Mouse (Mus musculus) R1 (cell line): ENCODE data around the gene Ireb2.
"Not testable (repeated sequence)": the region's sequence is repeated elsewhere in the genome, so short reads cannot be mapped to it uniquely, and the experiment has no call there.

Experiments used
- DNase-seq: peaks from one replicate; pipeline ENCODE4 v3.0.0-alpha.2; 2018; ENCODE audit warnings: low read depth, low spot score

Ireb2 gene

DNA sequence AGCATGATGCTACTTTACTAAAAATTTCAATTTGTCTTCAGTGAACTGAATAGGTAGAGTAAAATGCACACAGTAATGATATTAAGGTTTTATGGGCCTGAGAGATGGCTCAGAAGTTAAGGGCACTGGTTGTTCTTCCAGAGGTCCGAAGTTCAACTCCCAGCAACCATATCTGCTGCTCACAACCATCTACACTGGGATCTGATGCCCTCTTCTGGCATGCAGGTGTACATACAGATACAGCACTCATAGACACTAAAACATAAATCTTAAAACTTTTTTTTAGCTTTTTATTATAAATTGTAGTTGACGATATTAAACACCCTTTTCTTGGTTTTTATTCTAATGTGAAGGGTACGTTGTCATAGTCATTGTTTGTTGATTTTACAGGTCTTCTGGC, 33.5 kb downstream of the Ireb2 start:
- peak; percentile 31 for DNase-seq

- no peak for DNase-seq
These were observed 45.9 kb downstream of the Ireb2 start for GRCm38 (mm10) chr9:54909446-54909845.

DNA sequence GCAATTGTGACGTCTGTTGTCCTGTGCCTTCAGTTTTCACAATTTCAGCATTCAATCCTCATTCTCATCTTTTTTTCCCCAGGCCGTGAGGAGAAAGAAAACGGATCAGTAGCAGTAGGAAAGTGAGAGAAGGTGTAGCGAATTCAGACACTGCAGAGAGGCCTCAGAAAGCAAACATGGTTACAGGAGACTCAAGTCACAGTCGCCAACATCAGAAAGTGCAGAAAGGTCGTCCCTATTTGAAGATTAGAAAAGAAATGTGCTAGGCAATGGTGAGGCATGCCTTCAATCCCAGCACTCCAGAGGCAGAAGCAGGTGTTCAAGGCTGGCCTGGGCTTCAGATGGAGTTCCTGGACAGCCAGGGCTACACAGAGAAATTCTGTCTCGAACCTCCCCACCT, 52.0 kb downstream of the Ireb2 start:
- no peak for DNase-seq

- DNase-seq: peak; percentile 61
These were observed 52.8 kb downstream of the Ireb2 start for GRCm38 (mm10) chr9:54916401-54916800.

DNA sequence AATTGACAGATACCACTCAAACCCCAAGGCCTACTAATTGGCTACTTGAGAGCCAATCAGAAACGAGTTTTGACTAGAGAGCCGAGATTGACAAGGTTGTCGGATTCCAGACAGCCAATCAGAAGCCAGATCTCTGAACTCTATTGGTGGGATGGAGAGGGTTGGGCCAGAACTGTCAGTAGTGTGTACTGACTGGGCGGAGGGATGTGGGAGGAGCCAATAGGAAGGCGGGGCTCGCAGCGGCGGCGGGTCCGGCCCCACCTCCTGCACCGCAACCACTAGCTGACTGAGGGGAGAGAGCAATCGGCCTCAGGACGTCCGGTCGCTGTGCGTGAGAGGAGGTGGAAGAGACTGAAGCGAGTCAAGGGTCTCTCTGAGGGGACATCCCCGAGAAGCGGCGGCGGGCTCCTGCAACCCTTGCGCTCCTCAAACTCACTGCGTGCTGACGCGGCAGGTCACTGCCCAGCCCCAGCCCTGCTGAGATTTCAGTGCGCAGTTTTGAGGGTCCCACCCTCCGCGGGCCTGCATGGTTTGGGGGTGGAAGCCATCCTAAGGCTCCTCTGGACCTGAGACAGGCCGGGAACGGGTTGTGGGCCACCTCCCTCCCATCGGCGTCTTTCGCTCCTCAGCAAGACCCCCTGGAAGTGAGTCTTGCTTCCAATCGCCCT, 53.6 kb downstream of the Ireb2 start, which contains the start of gene Hykk:
Gene Hykk, plus strand, starts transcription at position 274 of the 668 bp plus-strand sequence.
- peak; percentile 100 for DNase-seq

- no peak for DNase-seq
These were observed 54.6 kb downstream of the Ireb2 start for GRCm38 (mm10) chr9:54918191-54918590.

DNA sequence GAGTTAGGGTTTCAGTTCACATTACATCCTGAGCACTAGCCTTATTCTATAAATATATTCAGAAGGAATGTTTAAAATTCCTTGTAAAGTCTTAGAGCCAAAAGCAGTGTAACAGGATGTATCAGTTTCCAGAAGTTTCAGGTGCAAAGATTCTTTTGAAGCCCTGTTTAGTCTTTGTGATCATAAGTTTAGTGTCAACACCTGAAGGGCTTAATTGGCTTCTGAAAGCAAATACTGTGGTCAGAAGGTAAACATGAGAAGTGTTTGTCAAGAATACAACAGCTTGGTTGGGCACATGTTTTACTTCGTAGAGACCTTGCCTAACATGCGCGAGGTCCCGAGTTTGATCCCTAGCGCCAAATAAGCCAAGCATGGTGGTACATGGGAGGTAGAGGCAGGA, 55.2 kb downstream of the Ireb2 start:
- DNase-seq: no peak

- no peak for DNase-seq
These were observed 56.4 kb downstream of the Ireb2 start for GRCm38 (mm10) chr9:54919946-54920345.

GRCm38 (mm10) chr9:54930741-54931140, 67.2 kb downstream of the Ireb2 start:
- DNase-seq: no peak

- DNase-seq: peak; percentile 69
These were observed 68.2 kb downstream of the Ireb2 start for GRCm38 (mm10) chr9:54931765-54932164.

GRCm38 (mm10) chr9:54932379-54932778, 68.8 kb downstream of the Ireb2 start:
- DNase-seq: no peak

- no peak for DNase-seq
These were observed 78.5 kb downstream of the Ireb2 start for GRCm38 (mm10) chr9:54942071-54942470.

GRCm38 (mm10) chr9:54944467-54944866, 80.9 kb downstream of the Ireb2 start:
- no peak for DNase-seq

DNA sequence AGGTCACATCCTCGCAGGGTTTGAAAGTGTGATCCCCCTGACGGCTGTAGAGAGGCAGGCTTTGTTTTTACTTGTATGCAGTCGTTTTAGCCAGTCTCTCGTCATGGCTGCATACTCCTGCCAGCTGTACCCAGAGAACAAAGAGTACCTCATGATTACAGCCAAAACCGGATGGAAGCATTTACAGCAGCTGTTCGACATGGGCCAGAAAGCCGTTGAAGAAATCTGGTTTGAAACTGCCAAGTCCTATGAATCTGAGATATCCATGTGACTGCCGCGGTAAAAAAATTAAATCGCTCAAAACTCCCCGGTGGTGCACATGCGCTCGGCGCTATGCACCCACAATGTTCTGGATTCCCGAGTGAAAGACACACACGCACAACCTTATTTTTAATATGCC, 82.7 kb downstream of the Ireb2 start:
- peak; percentile 16 for DNase-seq

DNA sequence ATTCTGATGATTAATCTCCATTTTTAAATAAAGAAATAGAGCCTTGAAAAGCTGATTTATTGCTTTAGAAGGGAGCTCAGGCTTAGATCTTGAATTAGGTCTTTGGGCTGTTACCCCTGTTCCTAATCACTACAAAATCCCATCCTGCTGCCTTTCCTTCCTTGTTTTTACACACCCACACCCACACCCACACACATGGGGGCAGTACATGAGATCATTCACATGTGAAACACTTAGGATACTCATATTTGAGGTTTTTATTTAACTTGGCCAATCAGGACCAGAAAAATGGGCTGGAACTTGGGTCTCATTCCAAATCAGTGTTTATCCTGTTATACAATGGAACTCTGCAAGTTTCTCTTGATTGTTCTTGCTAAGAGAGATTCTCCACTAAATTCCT, 85.9 kb downstream of the Ireb2 start:
- DNase-seq: no peak

DNA sequence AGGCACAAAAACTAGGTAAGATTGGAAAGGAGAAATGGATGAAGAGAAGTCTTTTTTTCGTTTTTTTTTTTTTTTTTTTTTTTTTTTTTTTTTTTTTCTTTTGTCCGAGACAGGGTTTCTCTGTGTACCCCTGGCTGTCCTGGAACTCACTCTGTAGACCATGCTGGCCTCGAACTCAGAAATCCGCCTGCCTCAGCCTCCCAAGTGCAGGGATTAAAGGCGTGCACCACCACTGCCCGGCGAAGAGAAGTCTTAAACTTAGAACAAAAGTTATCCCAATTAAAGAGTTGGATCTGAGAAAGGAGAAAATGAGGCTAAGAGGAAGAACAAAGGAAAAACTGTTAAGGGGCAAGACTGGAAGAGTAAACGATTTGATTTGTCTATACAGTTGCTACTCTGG, 86.6 kb downstream of the Ireb2 start:
- not testable (repeated sequence) for DNase-seq

- peak; percentile 96 for DNase-seq
These were observed 87.2 kb downstream of the Ireb2 start, which contains the start of the genes Psma4 and AY074887 for GRCm38 (mm10) chr9:54950575-54951321. Gene Psma4 (plus strand): TSS chr9:54950790. Gene AY074887 (minus strand): TSS chr9:54950998.

DNA sequence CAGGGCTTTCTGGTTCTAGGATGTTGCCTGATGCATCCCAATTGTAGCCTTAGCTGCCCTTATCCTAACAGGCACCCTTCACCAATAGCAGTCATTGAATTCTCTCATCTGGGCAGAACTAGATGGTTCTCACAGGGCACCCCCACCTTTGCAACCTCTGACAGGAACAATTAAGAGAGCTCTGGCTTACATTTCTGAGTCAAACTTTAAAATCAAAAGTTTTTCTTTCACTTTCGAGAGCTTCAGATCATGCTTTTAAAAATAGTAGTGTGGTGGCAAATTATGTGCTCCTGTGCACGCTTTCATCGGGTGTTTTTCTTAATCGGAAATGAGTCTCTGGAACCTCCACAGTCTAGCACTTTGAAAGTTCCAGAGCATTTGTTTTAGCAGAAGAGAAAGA, 97.5 kb downstream of the Ireb2 start:
- no peak for DNase-seq
